Mouse (Mus musculus): ENCODE measurements around the gene Dnajc5g.

Dnajc5g gene

GRCm38 (mm10) chr5:31105814-31106335 is at the start of gene Dnajc5g:
Gene Dnajc5g (plus strand): TSS chr5:31106285.
- no peak for DNase-seq (ENCODE audit: low read depth, low spot score)

GRCm38 (mm10) chr5:31069810-31070209 is 36.3 kb upstream of the Dnajc5g start:
- no peak for DNase-seq (ENCODE audit: low read depth, low spot score)

DNA sequence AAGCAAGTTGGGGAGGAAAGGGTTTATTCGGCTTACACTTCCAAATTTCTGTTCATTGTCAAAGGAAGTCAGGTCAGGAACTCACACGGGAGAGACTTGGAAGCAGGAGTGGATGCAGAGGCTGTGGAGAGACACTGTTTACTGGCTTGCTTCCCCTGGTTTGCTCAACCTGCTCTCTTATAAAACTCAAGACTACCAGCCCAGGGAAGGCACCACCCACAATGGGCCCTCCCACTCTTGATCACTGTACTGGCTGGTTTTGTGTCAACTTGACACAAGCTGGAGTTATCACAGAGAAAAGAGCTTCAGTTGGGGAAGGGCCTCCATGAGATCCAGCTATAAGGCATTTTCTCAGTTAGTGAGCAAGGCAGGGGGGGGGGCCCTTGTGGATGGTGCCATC is 35.0 kb upstream of the Dnajc5g start:
- no peak for DNase-seq (ENCODE audit: low read depth, low spot score)

- no peak for DNase-seq (ENCODE audit: low read depth, low spot score)
Measured at GRCm38 (mm10) chr5:31071821-31072220, 34.3 kb upstream of the Dnajc5g start.

DNA sequence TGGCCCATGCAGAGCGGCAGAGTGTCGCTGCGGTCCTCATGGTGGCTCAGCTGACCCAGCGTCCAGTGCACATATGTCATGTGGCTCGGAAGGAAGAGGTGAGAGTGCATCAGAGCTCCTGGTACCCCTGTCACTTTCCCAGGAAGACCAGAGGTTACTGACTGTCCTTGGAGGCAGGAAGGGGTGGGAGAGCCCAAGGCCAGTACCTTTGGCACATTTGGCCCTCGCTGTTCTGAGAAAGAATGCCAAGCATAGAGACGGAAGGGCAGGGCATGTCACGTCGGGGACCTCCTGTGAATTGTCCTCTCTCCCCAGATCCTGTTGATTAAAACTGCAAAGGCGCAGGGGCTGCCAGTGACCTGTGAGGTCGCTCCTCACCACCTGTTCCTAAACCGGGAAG is 32.9 kb upstream of the Dnajc5g start:
- no peak for DNase-seq (ENCODE audit: low read depth, low spot score)

- DNase-seq (ENCODE audit: low read depth, low spot score), result no peak
Measured at GRCm38 (mm10) chr5:31076346-31076745, 29.7 kb upstream of the Dnajc5g start.

GRCm38 (mm10) chr5:31080059-31080794 is 25.9 kb upstream of the Dnajc5g start:
- DNase-seq (ENCODE audit: low read depth, low spot score), result no peak

DNA sequence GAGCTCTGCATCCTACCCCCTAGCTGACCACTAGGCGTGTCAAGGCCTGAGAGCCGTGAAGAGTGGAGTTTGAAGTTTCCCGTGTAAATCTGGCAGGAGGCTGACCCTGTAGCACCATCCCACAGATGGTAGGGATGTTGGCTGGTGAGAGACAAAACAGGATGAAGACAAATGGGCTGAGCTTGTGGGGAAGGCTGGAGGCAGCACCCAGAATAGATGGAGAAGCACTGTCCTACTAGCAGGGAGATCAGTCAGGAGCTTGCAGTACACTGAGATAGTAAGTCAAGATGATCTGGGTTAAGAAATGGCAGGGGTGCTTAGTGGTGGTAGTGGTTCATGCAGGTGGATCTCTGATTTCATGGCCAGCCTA is 25.3 kb upstream of the Dnajc5g start:
- no peak for DNase-seq (ENCODE audit: low read depth, low spot score)

- DNase-seq (ENCODE audit: low read depth, low spot score), result no peak
Measured at GRCm38 (mm10) chr5:31081386-31081785, 24.7 kb upstream of the Dnajc5g start.

GRCm38 (mm10) chr5:31082355-31082754 is 23.7 kb upstream of the Dnajc5g start:
- DNase-seq (ENCODE audit: low read depth, low spot score), result no peak

- no peak for DNase-seq (ENCODE audit: low read depth, low spot score)
Measured at GRCm38 (mm10) chr5:31082935-31083625, 23.0 kb upstream of the Dnajc5g start.

DNA sequence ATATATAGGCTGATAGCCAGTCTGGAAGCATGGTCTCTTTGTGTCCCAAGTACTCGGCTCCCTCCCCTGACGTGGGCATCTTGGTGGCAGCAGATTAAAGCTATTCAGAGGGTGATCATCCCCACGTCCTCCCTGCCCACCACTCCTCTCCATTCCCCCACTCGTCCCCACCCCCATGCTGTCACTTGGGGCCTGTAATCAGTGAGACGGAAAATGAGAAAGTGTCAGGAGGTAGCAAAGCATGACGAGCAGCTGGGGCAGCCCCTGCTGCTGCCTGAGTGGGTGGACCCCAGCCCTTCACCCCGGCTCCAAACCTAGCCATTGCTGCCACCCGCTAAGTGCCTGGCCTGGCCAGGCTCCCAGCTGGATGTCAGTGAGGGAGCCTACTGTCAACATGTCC is 22.1 kb upstream of the Dnajc5g start:
- no peak for DNase-seq (ENCODE audit: low read depth, low spot score)

- DNase-seq (ENCODE audit: low read depth, low spot score), result no peak
Measured at GRCm38 (mm10) chr5:31086606-31087005, 19.5 kb upstream of the Dnajc5g start.

DNA sequence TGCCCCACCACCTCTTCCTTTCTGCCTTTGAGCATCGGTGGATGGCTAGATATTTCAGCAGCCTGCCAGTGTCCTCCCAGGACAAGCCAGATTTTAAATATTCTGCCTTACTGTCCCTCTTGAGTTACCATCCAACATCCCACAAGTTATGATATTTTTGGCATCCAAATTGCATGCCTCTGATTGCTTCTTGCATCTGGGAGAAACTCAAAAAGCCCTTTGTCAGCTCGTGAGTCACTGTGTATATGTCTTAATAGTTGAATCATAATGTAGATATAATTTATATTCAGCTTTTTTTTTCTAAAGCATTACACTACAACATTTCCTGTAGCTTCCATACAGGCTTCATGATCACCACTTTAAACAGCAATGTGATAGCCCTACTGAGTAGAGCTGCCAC is 19.0 kb upstream of the Dnajc5g start:
- no peak for DNase-seq (ENCODE audit: low read depth, low spot score)

DNA sequence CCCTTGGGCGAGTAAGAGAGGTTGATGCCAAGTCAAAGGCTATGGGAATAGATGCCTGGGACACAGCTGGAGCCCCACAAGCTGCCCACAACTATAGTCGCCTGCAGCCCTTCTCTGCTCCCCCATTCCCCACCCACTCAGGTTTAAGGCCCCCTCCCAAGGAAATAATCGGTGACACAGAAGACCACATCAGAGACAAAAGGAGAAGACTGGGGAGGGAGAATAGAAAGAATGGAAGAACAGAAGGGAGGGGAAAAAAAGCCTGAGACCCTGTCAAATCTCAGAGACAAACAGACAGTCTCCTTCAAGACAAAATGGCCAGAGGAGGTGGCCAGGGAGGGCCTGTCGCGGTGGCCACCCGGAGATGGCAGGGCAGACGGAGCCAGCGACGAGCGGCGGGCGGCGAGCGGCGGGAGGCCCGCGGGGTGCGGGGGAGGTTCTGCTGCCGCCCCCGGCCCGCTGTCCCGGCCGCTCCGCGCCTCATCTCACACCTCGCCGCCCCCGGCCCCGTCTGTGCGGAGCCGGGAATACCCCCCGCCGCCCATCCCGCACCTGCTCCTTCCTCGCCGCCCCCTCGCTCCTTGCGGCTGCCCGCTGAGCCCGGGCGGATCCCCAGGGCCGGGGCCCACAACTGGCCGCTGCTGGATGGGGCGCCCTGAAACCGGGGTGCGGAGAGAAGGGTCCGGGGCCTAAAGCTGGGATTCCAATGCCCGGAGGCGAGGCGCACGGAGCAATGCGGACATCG is 13.7 kb upstream of the Dnajc5g start:
- no peak for DNase-seq (ENCODE audit: low read depth, low spot score)

GRCm38 (mm10) chr5:31093151-31094041 is 12.7 kb upstream of the Dnajc5g start:
- DNase-seq (ENCODE audit: low read depth, low spot score), result no peak

GRCm38 (mm10) chr5:31094100-31094798 is 11.8 kb upstream of the Dnajc5g start:
- no peak for DNase-seq (ENCODE audit: low read depth, low spot score)

GRCm38 (mm10) chr5:31094799-31095691 is 11.0 kb upstream of the Dnajc5g start:
- no peak for DNase-seq (ENCODE audit: low read depth, low spot score)

- DNase-seq (ENCODE audit: low read depth, low spot score), result no peak
Measured at GRCm38 (mm10) chr5:31095711-31096480, 10.2 kb upstream of the Dnajc5g start.

Measured in embryo, embryonic 11.5 days (tissue).